ENCODE assay signal across 8 mouse cellular contexts in genomic region chrX:48344643-48345384, GRCm38 (mm10). TPM values are rescaled to one million over a fixed set of nuclear protein-coding genes. Genes with fewer than 3 reads are reported as not detected.
A peak's percentile ranks its signal among the peaks of the same experiment; 100 is the strongest.
DNase-seq lines count a peak whose midpoint lies in the region; ATAC-seq and TF ChIP-seq lines count a peak whose summit lies in the region.

No protein-coding gene starts in this region.

- DNase-seq in left cerebral cortex, adult 2 months (ENCODE audit: extremely low spot score in 1 of 2, low spot score in 2 of 2): peak; percentile 11 to 17
- no peak for DNase-seq in left cerebral cortex, postnatal 25 days (ENCODE audit: low spot score in 2 of 2)
- DNase-seq in adrenal gland, postnatal 25 days: peak; percentile 5
- peak; percentile 7 for DNase-seq in liver, embryonic 13.5 days

- intact Hi-C loops in left cerebral cortex, adult 2 months (cut with DNase I): loop anchor here (2.0 to 10.0 kb wide), 2 partner anchors 36 to 140 kb away; partner anchors contain the start of gene Zdhhc9
- intact Hi-C loops in left cerebral cortex, postnatal 25 days (cut with DNase I): no loop called here

- peak overlapping the region; percentile 60 for H3K4me3 ChIP-seq in left cerebral cortex, adult 2 months
- H3K4me3 ChIP-seq in forebrain, embryonic 12.5 days (replicated peaks): peak overlapping the region; percentile 55
- H3K4me3 ChIP-seq in hindbrain, embryonic 16.5 days (ENCODE audit: low read length): peak overlapping the region; percentile 59
- peak overlapping the region; percentile 72 for H3K4me3 ChIP-seq in liver, embryonic 13.5 days (replicated peaks)
- H3K4me3 ChIP-seq in olfactory bulb, adult 2 months (ENCODE audit: insufficient read depth, low read depth, low read length): peak overlapping the region; percentile 94

- H3K4me1 ChIP-seq in forebrain, embryonic 12.5 days: peaks cover 10% of the 10 kb centered on the region
- H3K4me1 ChIP-seq in hindbrain, embryonic 16.5 days (ENCODE audit: control insufficient read depth, insufficient read depth, low read depth, low read length): peaks cover 11% of the 10 kb centered on the region; the same call in 1 of the 2 replicates
- H3K4me1 ChIP-seq in liver, embryonic 13.5 days (replicated peaks): peaks cover 35% of the 10 kb centered on the region
- peaks cover 13% of the 10 kb centered on the region; the same call in 1 of the 2 replicates for H3K4me1 ChIP-seq in olfactory bulb, adult 2 months (ENCODE audit: control insufficient read depth, insufficient read depth, low read length)

- 16% methylated on average over 32 of the region's 61 CpGs for WGBS in forebrain, embryonic 12.5 days
- 21% methylated on average over 25 of the region's 61 CpGs for WGBS in hindbrain, embryonic 16.5 days
- whole genome bisulfite sequencing in liver, embryonic 13.5 days (ENCODE audit: insufficient replicate concordance): 8% methylated on average over 43 of the region's 61 CpGs
- 14% methylated on average over 47 of the region's 61 CpGs for WGBS in olfactory bulb, adult 2 months

- H3K27me3 ChIP-seq in forebrain, embryonic 12.5 days: no peaks in the 10 kb centered on the region
- H3K27me3 ChIP-seq in hindbrain, embryonic 16.5 days (replicated peaks; ENCODE audit: control insufficient read depth, insufficient read depth, low read length): no peaks in the 10 kb centered on the region
- H3K27me3 ChIP-seq in liver, embryonic 13.5 days: peaks cover 44% of the 10 kb centered on the region

- no peak for TF ChIP-seq POLR2A in olfactory bulb, adult 2 months (IDR thresholded peaks at IDR 0.05; ENCODE audit: insufficient read depth, low read depth, low read length)

- ATAC-seq in forebrain, embryonic 12.5 days (ENCODE audit: low FRiP score): no peak
- no peak for ATAC-seq in hindbrain, embryonic 16.5 days
- ATAC-seq in liver, embryonic 13.5 days (ENCODE audit: low read depth): no peak
- ATAC-seq in activated CD4-positive, CD25-positive, alpha-beta regulatory T cell, adult 4 months: no peak

- H3K4me2 ChIP-seq in forebrain, embryonic 12.5 days: peak overlapping the region; percentile 57
- H3K4me2 ChIP-seq in hindbrain, embryonic 16.5 days (ENCODE audit: low read length): peak overlapping the region; percentile 58
- peak overlapping the region; percentile 89 for H3K4me2 ChIP-seq in liver, embryonic 13.5 days

- H3K36me3 ChIP-seq in forebrain, embryonic 12.5 days (replicated peaks): no peaks in the 10 kb centered on the region
- no peaks in the 10 kb centered on the region for H3K36me3 ChIP-seq in hindbrain, embryonic 16.5 days (ENCODE audit: control insufficient read depth, insufficient read depth, low read length)
- no peaks in the 10 kb centered on the region for H3K36me3 ChIP-seq in liver, embryonic 13.5 days

- 0 out of 2 replicates have a peak, but pooled peaks cover 4% of the 10 kb centered on the region for H3K9me3 ChIP-seq in forebrain, embryonic 12.5 days
- 0 out of 2 replicates have a peak, but pooled peaks cover 3% of the 10 kb centered on the region for H3K9me3 ChIP-seq in hindbrain, embryonic 16.5 days (ENCODE audit: control insufficient read depth, low read length)
- no peaks in the 10 kb centered on the region for H3K9me3 ChIP-seq in liver, embryonic 13.5 days (replicated peaks)

- H3K27ac ChIP-seq in left cerebral cortex, adult 2 months: peak overlapping the region; percentile 64
- H3K27ac ChIP-seq in forebrain, embryonic 12.5 days: peak overlapping the region; percentile 79; the same call in 1 of the 2 replicates
- H3K27ac ChIP-seq in hindbrain, embryonic 16.5 days (ENCODE audit: low read depth, low read length): peak overlapping the region; percentile 81
- peak overlapping the region; percentile 88 for H3K27ac ChIP-seq in liver, embryonic 13.5 days
- no peak overlapping the region for H3K27ac ChIP-seq in olfactory bulb, adult 2 months (ENCODE audit: insufficient read depth, low read depth, low read length)

- peak overlapping the region; percentile 69 for H3K9ac ChIP-seq in forebrain, embryonic 12.5 days
- peak overlapping the region; percentile 70 for H3K9ac ChIP-seq in hindbrain, embryonic 16.5 days (ENCODE audit: low read depth, low read length)
- H3K9ac ChIP-seq in liver, embryonic 13.5 days: peak overlapping the region; percentile 80

- no peak for TF ChIP-seq CTCF in left cerebral cortex, adult 2 months (IDR thresholded peaks at IDR 0.05)
- no peak for TF ChIP-seq CTCF in olfactory bulb, adult 2 months (IDR thresholded peaks at IDR 0.05; ENCODE audit: insufficient read depth, low read depth, low read length)

RNA-seq across cellular contexts. Expression of gene Bcorl1, which starts 3.7 kb away (rescaled TPM):
- total RNA-seq in left cerebral cortex, adult 2 months (2021): 10 to 100 TPM; 20.3 to 20.4 TPM
- total RNA-seq in left cerebral cortex, postnatal 25 days (2021): 10 to 100 TPM; 16.6 to 19.4 TPM
- 14.1 and 16.9 TPM in 2 replicates for total RNA-seq in adrenal gland, postnatal 25 days (2021)
- 6.4 and 6.7 TPM in 2 replicates for polyA plus RNA-seq in forebrain, embryonic 12.5 days (2016; fragmentation: Nextera tagmentation; extraction: Ambion mirVana)
- 6.8 and 7.3 TPM in 2 replicates for polyA plus RNA-seq in hindbrain, embryonic 16.5 days (2015; fragmentation: Nextera tagmentation; extraction: Ambion mirVana)
- polyA plus RNA-seq in liver, embryonic 13.5 days (2015; fragmentation: Nextera tagmentation; extraction: Ambion mirVana): 2.8 TPM in 2 replicates
- not detected in 2 replicates for polyA plus RNA-seq in olfactory bulb, adult 2 months (2012; ENCODE audit: insufficient read depth, insufficient read length, low replicate concordance, missing spikeins)
- polyA plus RNA-seq in activated CD4-positive, CD25-positive, alpha-beta regulatory T cell, adult 4 months (2017; shearing (Covaris generic)): 1 to 10 TPM; 1.7 to 2.1 TPM

Comparison
In these comparisons a context has a peak if more than half of its experiments do, and no peak if none do; other contexts are left out.
1. DNase-seq: peak in left cerebral cortex, adult 2 months (2 of 2), adrenal gland, postnatal 25 days (single experiment) and liver, embryonic 13.5 days (single experiment); none in left cerebral cortex, postnatal 25 days (0 of 2).
2. Peak in every context shown above with its lines, with median percentiles within 50 percentile points of each other: H3K4me3 ChIP-seq, H3K4me2 ChIP-seq and H3K9ac ChIP-seq.